Mouse (Mus musculus): Measurements from ENCODE around the gene Eef1akmt2. TPM values are rescaled to one million over a fixed set of nuclear protein-coding genes. Genes with fewer than 3 reads are reported as not detected.

Gene Eef1akmt2
- total RNA-seq (2023; ENCODE audit: inconsistent age), result 28.6 to 31.3 TPM (median 29.7 TPM) in 4 replicates

GRCm38 (mm10) chr7:132852173-132852844, at the start of gene Eef1akmt2:
Gene Eef1akmt2, minus strand, starts transcription at chr7:132852673.

DNA sequence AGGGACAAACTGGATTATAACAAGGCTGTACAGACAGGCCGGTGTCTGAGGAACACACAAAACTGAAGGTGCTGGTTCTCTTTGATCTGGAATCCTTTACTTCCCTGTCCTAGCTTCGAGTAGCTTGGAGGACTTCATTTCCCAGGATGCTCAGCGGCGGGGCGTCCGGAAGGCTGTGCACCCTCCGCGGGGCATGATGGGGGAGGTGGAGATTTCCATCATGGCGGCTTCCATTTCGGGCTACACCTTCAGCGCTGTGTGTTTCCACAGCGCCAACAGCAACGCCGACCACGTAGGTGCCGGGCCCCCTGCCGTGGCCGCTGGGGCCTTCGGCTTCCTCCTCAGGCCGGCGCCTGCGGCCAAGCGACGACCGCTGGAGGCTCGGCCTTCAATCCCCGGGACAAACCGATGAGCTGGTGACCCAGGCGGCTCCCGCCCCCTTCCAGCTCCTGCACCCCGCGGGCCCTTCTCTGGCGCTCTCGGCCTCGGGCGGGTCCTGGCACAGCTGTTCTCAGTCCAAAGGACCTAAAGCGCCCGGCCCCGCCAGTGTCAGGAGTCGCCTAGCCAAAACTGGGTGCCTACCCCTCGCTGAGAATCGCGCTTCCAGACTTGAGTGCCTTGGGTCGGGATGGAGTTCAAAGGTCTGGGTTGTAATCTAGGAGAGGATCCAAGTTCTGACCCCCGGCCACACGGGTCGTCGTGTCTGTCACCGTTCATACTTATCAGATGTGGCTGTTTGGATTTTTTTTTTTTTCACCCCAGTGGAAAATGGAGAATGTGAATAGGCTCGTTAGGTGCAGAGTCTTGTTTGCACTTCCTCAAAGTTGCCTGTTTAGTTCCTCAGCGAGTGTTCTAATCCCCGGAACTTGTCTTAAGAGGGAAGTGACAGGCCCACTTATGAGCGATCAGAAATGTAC, 6.8 kb upstream of the Eef1akmt2 start, which contains the start of gene Abraxas2:
Abraxas2 (plus strand) TSS at position 184 of the 917 bp plus-strand sequence.

GRCm38 (mm10) chr7:132813416-132814088, 38.9 kb downstream of the Eef1akmt2 start, which contains the start of gene Fam53b:
Gene Fam53b, minus strand, starts transcription at chr7:132813886.

Other genes starting within 250 kb of the Eef1akmt2 start
- 2.8 to 6.0 TPM (median 3.7 TPM) in 4 replicates for gene Lhpp, start 242.0 kb downstream of the Eef1akmt2 start, total RNA-seq (2023; ENCODE audit: inconsistent age)
- gene Fam53b, start 38.8 kb downstream of the Eef1akmt2 start, total RNA-seq (2023; ENCODE audit: inconsistent age), result 76.7 to 85.7 TPM (median 82.7 TPM) in 4 replicates
- gene Abraxas2, start 6.6 kb upstream of the Eef1akmt2 start, total RNA-seq (2023; ENCODE audit: inconsistent age), result 43.1 to 48.7 TPM (median 46.2 TPM) in 4 replicates
- 33.9 to 39.6 TPM (median 36.7 TPM) in 4 replicates for gene Zranb1, start 78.5 kb upstream of the Eef1akmt2 start, total RNA-seq (2023; ENCODE audit: inconsistent age)

Data from B cell, adult (primary cell).